Mouse (Mus musculus): ENCODE data around the gene Rnf224. TPM values are rescaled to one million over a fixed set of nuclear protein-coding genes. Genes with fewer than 3 reads are reported as not detected.

The Rnf224 gene
- polyA plus RNA-seq, 1 experiment from 2014 or later: not detected

- peak; percentile 68 for DNase-seq (ENCODE audit: low spot score)
Observed at GRCm38 (mm10) chr2:25195211-25196156, 41.1 kb downstream of the Rnf224 start.

GRCm38 (mm10) chr2:25194486-25195171, 42.0 kb downstream of the Rnf224 start:
- peak; percentile 58 for DNase-seq (ENCODE audit: low spot score)

- DNase-seq (ENCODE audit: low spot score): no peak
Observed at GRCm38 (mm10) chr2:25194006-25194405, 42.6 kb downstream of the Rnf224 start.

- peak; percentile 90 for DNase-seq (ENCODE audit: low spot score)
Observed at GRCm38 (mm10) chr2:25193330-25193770, 43.2 kb downstream of the Rnf224 start.

GRCm38 (mm10) chr2:25187841-25188240, 48.7 kb downstream of the Rnf224 start:
- DNase-seq (ENCODE audit: low spot score): no peak

- no peak for DNase-seq (ENCODE audit: low spot score)
Observed at GRCm38 (mm10) chr2:25186575-25186930, 50.0 kb downstream of the Rnf224 start.

- peak; percentile 57 for DNase-seq (ENCODE audit: low spot score)
Observed at GRCm38 (mm10) chr2:25185625-25186574, 50.7 kb downstream of the Rnf224 start.

GRCm38 (mm10) chr2:25184496-25184895, 52.1 kb downstream of the Rnf224 start:
- no peak for DNase-seq (ENCODE audit: low spot score)

Other genes starting within 250 kb of the Rnf224 start
- gene Nsmf, start 182.4 kb downstream of the Rnf224 start, polyA plus RNA-seq (2015; fragmentation: Nextera tagmentation; extraction: Ambion mirVana): 14.3 and 16.5 TPM in 2 replicates
- gene Entpd8, start 156.5 kb downstream of the Rnf224 start, polyA plus RNA-seq (2015; fragmentation: Nextera tagmentation; extraction: Ambion mirVana): 0.16 and 0.26 TPM in 2 replicates
- 0.27 and 0.39 TPM in 2 replicates for gene Noxa1, start 141.6 kb downstream of the Rnf224 start, polyA plus RNA-seq (2015; fragmentation: Nextera tagmentation; extraction: Ambion mirVana)
- 9.5 TPM in 2 replicates for gene Nrarp, start 56.0 kb downstream of the Rnf224 start, polyA plus RNA-seq (2015; fragmentation: Nextera tagmentation; extraction: Ambion mirVana)
- gene Tor4a, start 39.9 kb downstream of the Rnf224 start, polyA plus RNA-seq (2015; fragmentation: Nextera tagmentation; extraction: Ambion mirVana): 23.5 and 25.6 TPM in 2 replicates
- gene Nelfb, start 25.3 kb downstream of the Rnf224 start, polyA plus RNA-seq (2015; fragmentation: Nextera tagmentation; extraction: Ambion mirVana): 73.3 and 78.1 TPM in 2 replicates
- gene Stpg3, start 22.1 kb downstream of the Rnf224 start, polyA plus RNA-seq (2015; fragmentation: Nextera tagmentation; extraction: Ambion mirVana): 0.14 TPM in 1 of 2 replicates, not detected in the other
- 0.34 TPM in 1 of 2 replicates, not detected in the other for gene Fam166a, start 18.0 kb downstream of the Rnf224 start, polyA plus RNA-seq (2015; fragmentation: Nextera tagmentation; extraction: Ambion mirVana)
- gene Tubb4b, start 12.1 kb downstream of the Rnf224 start, polyA plus RNA-seq (2015; fragmentation: Nextera tagmentation; extraction: Ambion mirVana): 460 and 503 TPM in 2 replicates
- 0.05 TPM in 1 of 2 replicates, not detected in the other for gene Slc34a3, start 2.4 kb downstream of the Rnf224 start, polyA plus RNA-seq (2015; fragmentation: Nextera tagmentation; extraction: Ambion mirVana)
- gene Rnf208, start 5.5 kb upstream of the Rnf224 start, polyA plus RNA-seq (2015; fragmentation: Nextera tagmentation; extraction: Ambion mirVana): 0.80 and 1.2 TPM in 2 replicates
- gene Cysrt1, start 5.7 kb upstream of the Rnf224 start, polyA plus RNA-seq (2015; fragmentation: Nextera tagmentation; extraction: Ambion mirVana): 0.19 and 0.33 TPM in 2 replicates
- 3.4 and 4.9 TPM in 2 replicates for gene AL732309.1, start 10.1 kb upstream of the Rnf224 start, polyA plus RNA-seq (2015; fragmentation: Nextera tagmentation; extraction: Ambion mirVana)
- 43.1 and 47.4 TPM in 2 replicates for gene Tmem203, start 18.7 kb upstream of the Rnf224 start, polyA plus RNA-seq (2015; fragmentation: Nextera tagmentation; extraction: Ambion mirVana)
- 10.2 and 12.6 TPM in 2 replicates for gene Tprn, start 25.8 kb upstream of the Rnf224 start, polyA plus RNA-seq (2015; fragmentation: Nextera tagmentation; extraction: Ambion mirVana)
- gene Ssna1, start 35.7 kb upstream of the Rnf224 start, polyA plus RNA-seq (2015; fragmentation: Nextera tagmentation; extraction: Ambion mirVana): 322 and 323 TPM in 2 replicates
- gene Anapc2, start 35.7 kb upstream of the Rnf224 start, polyA plus RNA-seq (2015; fragmentation: Nextera tagmentation; extraction: Ambion mirVana): 71.5 and 80.6 TPM in 2 replicates
- not detected in 2 replicates for gene Tmem210, start 51.4 kb upstream of the Rnf224 start, polyA plus RNA-seq (2015; fragmentation: Nextera tagmentation; extraction: Ambion mirVana)
- 1.4 and 3.6 TPM in 2 replicates for gene Lrrc26, start 53.1 kb upstream of the Rnf224 start, polyA plus RNA-seq (2015; fragmentation: Nextera tagmentation; extraction: Ambion mirVana)
- gene Grin1, start 82.4 kb upstream of the Rnf224 start, polyA plus RNA-seq (2015; fragmentation: Nextera tagmentation; extraction: Ambion mirVana): 0.12 and 0.21 TPM in 2 replicates
- gene Man1b1, start 95.6 kb upstream of the Rnf224 start, polyA plus RNA-seq (2015; fragmentation: Nextera tagmentation; extraction: Ambion mirVana): 37.1 and 40.7 TPM in 2 replicates
- 8.7 and 9.1 TPM in 2 replicates for gene Dpp7, start 119.6 kb upstream of the Rnf224 start, polyA plus RNA-seq (2015; fragmentation: Nextera tagmentation; extraction: Ambion mirVana)
- gene Uap1l1, start 128.9 kb upstream of the Rnf224 start, polyA plus RNA-seq (2015; fragmentation: Nextera tagmentation; extraction: Ambion mirVana): 21.3 and 24.6 TPM in 2 replicates
- gene Sapcd2, start 135.5 kb upstream of the Rnf224 start, polyA plus RNA-seq (2015; fragmentation: Nextera tagmentation; extraction: Ambion mirVana): 22.8 and 25.4 TPM in 2 replicates
- gene Entpd2, start 159.1 kb upstream of the Rnf224 start, polyA plus RNA-seq (2015; fragmentation: Nextera tagmentation; extraction: Ambion mirVana): 7.6 and 9.0 TPM in 2 replicates
- gene Npdc1, start 162.6 kb upstream of the Rnf224 start, polyA plus RNA-seq (2015; fragmentation: Nextera tagmentation; extraction: Ambion mirVana): 6.3 and 7.2 TPM in 2 replicates
- gene Fut7, start 186.5 kb upstream of the Rnf224 start, polyA plus RNA-seq (2015; fragmentation: Nextera tagmentation; extraction: Ambion mirVana): 1.4 and 1.8 TPM in 2 replicates
- gene Abca2, start 191.9 kb upstream of the Rnf224 start, polyA plus RNA-seq (2015; fragmentation: Nextera tagmentation; extraction: Ambion mirVana): 3.3 and 4.7 TPM in 2 replicates
- gene Clic3, start 220.1 kb upstream of the Rnf224 start, polyA plus RNA-seq (2015; fragmentation: Nextera tagmentation; extraction: Ambion mirVana): 3.6 and 4.7 TPM in 2 replicates
- 72.4 and 83.3 TPM in 2 replicates for gene Paxx, start 224.3 kb upstream of the Rnf224 start, polyA plus RNA-seq (2015; fragmentation: Nextera tagmentation; extraction: Ambion mirVana)
- 6.3 TPM in 2 replicates for gene Ptgds, start 233.3 kb upstream of the Rnf224 start, polyA plus RNA-seq (2015; fragmentation: Nextera tagmentation; extraction: Ambion mirVana)

Measured in thymus, postnatal 0 days (tissue).